Mouse (Mus musculus): ENCODE data around the gene Tmem239. TPM values are rescaled to one million over a fixed set of nuclear protein-coding genes. Genes with fewer than 3 reads are reported as not detected.
"Not testable (repeated sequence)": the region's sequence is repeated elsewhere in the genome, so short reads cannot be mapped to it uniquely, and the experiment has no call there.

The Tmem239 gene
- polyA plus RNA-seq, 1 experiment from 2014 or later, result not detected

DNA sequence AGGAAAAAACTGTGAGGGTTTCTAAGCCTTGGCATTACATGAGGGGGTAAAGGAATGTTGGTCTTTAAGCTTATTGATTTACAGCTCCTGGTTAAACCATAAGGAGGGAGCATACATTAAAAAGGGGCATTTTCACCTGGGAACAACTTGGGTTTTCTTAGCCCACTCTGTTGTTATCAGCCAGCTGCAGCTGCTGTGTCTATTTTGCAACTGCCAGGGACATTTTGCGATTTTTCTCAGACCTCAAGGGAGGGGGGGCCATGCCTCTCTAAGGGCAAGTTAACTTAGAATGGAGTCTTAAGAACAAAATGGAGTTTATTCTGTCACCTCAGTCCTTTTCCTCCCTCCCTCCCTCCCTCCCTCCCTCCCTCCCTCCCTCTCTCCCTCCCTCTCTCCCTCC lies 33.3 kb upstream of the Tmem239 start:
- WGBS (ENCODE audit: insufficient replicate concordance), result 14% methylated on average over 1 of the region's 1 CpGs
- not testable (repeated sequence) for H3K27ac ChIP-seq (ENCODE audit: low read depth); H3K9me3 ChIP-seq (ENCODE audit: low read length); H3K36me3 ChIP-seq (replicated peaks; ENCODE audit: insufficient read depth, low read length); H3K9ac ChIP-seq (replicated peaks); H3K4me3 ChIP-seq (ENCODE audit: low read depth, low read length); H3K27me3 ChIP-seq (ENCODE audit: insufficient read depth, low read length); H3K4me2 ChIP-seq (ENCODE audit: low read depth, low read length); ATAC-seq; H3K4me1 ChIP-seq (ENCODE audit: insufficient read depth); DNase-seq
- peak; percentile 57; the same call in 1 of the 2 replicates for TF ChIP-seq EP300 (IDR thresholded peaks at IDR 0.05; ENCODE audit: low read depth)

DNA sequence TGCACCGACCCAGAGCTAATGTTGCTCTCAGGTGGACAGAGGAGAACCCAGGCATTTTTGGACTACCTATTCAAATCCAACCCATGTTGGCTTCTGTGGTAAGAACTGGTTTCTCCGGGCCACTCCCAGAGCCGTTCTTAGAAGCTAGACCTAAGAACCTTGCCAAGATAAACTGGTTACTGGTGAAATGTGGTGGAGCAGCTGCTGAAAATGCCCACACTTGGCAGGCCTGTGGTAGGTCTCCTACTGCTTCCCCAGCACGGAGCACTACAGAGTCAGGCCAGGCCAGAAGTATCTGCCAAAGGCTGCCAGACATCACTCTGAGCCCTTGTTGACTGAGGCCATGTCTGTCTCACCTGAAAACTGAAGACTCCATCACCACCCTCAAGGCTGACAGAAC lies 31.3 kb upstream of the Tmem239 start:
- DNase-seq (no peak), ATAC-seq (no peak)
- Histone ChIP-seq H3K9me3 (ENCODE audit: low read length) (no peaks in the 10 kb centered on the region), H3K4me1 (ENCODE audit: insufficient read depth) (0 out of 2 replicates have a peak, but pooled peaks cover 3% of the 10 kb centered on the region), H3K27me3 (ENCODE audit: insufficient read depth, low read length) (no peaks in the 10 kb centered on the region), H3K36me3 (replicated peaks; ENCODE audit: insufficient read depth, low read length) (no peaks in the 10 kb centered on the region), H3K27ac (ENCODE audit: low read depth) (no peak overlapping the region), H3K4me3 (ENCODE audit: low read depth, low read length) (no peak overlapping the region), H3K9ac (replicated peaks) (no peak overlapping the region), H3K4me2 (ENCODE audit: low read depth, low read length) (no peak overlapping the region)
- TF ChIP-seq CTCF (IDR thresholded peaks at IDR 0.05; ENCODE audit: low read depth) (0 out of 2 replicates have a peak, but pooled peaks have one; percentile 7), EP300 (IDR thresholded peaks at IDR 0.05; ENCODE audit: low read depth) (no peak)
- 62% methylated on average over 4 of the region's 4 CpGs for WGBS (ENCODE audit: insufficient replicate concordance)

DNA sequence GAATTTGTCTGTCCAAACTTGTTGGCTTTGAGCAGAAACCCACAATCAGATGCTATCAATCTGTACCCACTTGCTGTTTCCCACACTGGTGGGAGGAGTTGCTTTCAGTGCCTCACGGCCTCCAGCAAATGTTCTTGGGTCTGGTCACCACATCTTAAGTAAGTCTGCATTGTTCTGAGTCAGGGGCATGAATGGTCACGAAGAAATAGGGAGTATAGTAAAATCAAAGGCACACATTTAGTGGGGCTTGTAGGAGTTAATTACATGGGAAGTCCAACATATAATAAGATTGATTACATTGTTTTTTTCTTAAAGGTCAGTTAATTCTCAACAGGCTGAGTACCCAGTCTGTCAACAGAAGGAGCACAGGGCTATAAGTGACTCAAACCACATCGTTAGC lies 23.1 kb upstream of the Tmem239 start:
- TF ChIP-seq EP300 (IDR thresholded peaks at IDR 0.05; ENCODE audit: low read depth), result no peak
- TF ChIP-seq CTCF (IDR thresholded peaks at IDR 0.05; ENCODE audit: low read depth), result no peak
- H3K4me1 ChIP-seq (ENCODE audit: insufficient read depth), result no peaks in the 10 kb centered on the region
- ATAC-seq, result no peak
- no peak for DNase-seq
- H3K9me3 ChIP-seq (ENCODE audit: low read length), result no peaks in the 10 kb centered on the region
- no peaks in the 10 kb centered on the region for H3K27me3 ChIP-seq (ENCODE audit: insufficient read depth, low read length)
- H3K27ac ChIP-seq (ENCODE audit: low read depth), result no peak overlapping the region
- WGBS (ENCODE audit: insufficient replicate concordance), result 55% methylated on average over 3 of the region's 3 CpGs
- no peak overlapping the region for H3K9ac ChIP-seq (replicated peaks)
- H3K4me3 ChIP-seq (ENCODE audit: low read depth, low read length), result no peak overlapping the region
- H3K4me2 ChIP-seq (ENCODE audit: low read depth, low read length), result no peak overlapping the region
- H3K36me3 ChIP-seq (replicated peaks; ENCODE audit: insufficient read depth, low read length), result no peaks in the 10 kb centered on the region

DNA sequence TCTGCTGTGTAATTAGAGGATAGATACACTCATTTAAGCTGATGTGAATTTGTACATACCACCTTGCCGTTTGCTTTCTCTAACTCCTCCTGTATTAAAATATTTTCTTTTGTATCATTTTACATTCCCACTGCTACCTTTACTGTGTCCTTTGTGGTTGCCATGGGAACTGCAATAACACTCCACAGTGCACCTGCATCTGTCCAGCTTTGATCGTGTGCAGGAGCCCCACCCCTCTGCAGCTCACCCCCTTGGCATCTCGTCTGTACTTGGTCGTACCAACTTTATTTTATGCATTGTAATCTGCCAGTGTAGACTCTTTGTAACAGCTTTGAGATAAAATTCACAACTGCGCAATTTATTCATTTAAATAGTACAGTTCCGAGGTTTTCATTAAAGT lies 22.4 kb upstream of the Tmem239 start:
- H3K4me3 ChIP-seq (ENCODE audit: low read depth, low read length), result no peak overlapping the region
- H3K9ac ChIP-seq (replicated peaks), result no peak overlapping the region
- H3K27ac ChIP-seq (ENCODE audit: low read depth), result no peak overlapping the region
- DNase-seq (no peak), ATAC-seq (no peak)
- no peaks in the 10 kb centered on the region for H3K27me3 ChIP-seq (ENCODE audit: insufficient read depth, low read length)
- 71% methylated on average over 6 of the region's 6 CpGs for WGBS (ENCODE audit: insufficient replicate concordance)
- no peaks in the 10 kb centered on the region for H3K9me3 ChIP-seq (ENCODE audit: low read length)
- no peaks in the 10 kb centered on the region for H3K36me3 ChIP-seq (replicated peaks; ENCODE audit: insufficient read depth, low read length)
- no peaks in the 10 kb centered on the region for H3K4me1 ChIP-seq (ENCODE audit: insufficient read depth)
- H3K4me2 ChIP-seq (ENCODE audit: low read depth, low read length), result no peak overlapping the region
- TF ChIP-seq CTCF (IDR thresholded peaks at IDR 0.05; ENCODE audit: low read depth), result no peak

DNA sequence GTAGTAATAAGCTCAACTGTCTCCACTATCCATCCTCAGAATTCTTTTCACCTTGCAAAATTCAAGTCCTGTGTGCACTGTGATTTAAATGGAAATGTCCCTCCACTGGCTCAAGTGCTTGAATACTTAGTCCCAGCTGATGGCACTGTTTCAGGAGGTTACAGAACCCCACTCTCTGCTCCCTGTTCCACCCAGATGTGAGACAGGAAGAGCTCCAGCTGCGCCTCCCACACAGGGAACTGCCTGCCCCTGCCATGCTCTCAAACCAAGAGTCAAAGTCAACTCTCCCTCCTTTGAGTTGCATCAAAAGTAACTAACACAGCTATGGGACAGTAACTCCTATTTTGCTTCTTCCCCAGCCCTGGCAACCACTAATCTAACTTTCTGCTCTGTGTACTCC lies 20.1 kb upstream of the Tmem239 start:
- H3K4me2 ChIP-seq (ENCODE audit: low read depth, low read length), result no peak overlapping the region
- DNase-seq (no peak), ATAC-seq (no peak)
- 35% methylated on average over 1 of the region's 1 CpGs for WGBS (ENCODE audit: insufficient replicate concordance)
- no peaks in the 10 kb centered on the region for H3K27me3 ChIP-seq (ENCODE audit: insufficient read depth, low read length)
- no peaks in the 10 kb centered on the region for H3K9me3 ChIP-seq (ENCODE audit: low read length)
- TF ChIP-seq EP300 (IDR thresholded peaks at IDR 0.05; ENCODE audit: low read depth), result no peak
- TF ChIP-seq CTCF (IDR thresholded peaks at IDR 0.05; ENCODE audit: low read depth), result no peak
- H3K36me3 ChIP-seq (replicated peaks; ENCODE audit: insufficient read depth, low read length), result no peaks in the 10 kb centered on the region
- H3K4me1 ChIP-seq (ENCODE audit: insufficient read depth), result no peaks in the 10 kb centered on the region
- H3K9ac ChIP-seq (replicated peaks), result no peak overlapping the region
- no peak overlapping the region for H3K27ac ChIP-seq (ENCODE audit: low read depth)
- H3K4me3 ChIP-seq (ENCODE audit: low read depth, low read length), result no peak overlapping the region

DNA sequence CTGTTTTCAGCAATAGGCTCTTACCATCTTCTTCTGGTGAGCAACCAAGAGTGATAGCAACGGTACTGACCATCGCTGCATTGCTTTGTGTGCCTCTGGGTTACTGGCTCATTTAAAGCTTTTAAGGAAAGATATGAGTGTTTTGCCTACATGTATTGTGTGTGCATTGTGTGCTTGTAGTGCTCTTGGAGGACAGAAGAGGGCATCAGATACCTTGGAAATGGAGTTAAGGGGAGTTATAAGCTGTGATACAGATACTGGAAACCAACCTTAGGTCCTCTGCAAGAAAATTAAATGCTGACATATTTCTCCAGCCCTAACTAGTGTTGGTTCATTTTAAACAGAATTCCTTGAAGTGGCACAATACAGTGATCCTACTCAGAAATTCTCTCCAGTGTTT lies 17.5 kb upstream of the Tmem239 start:
- WGBS (ENCODE audit: insufficient replicate concordance), result 74% methylated on average over 2 of the region's 2 CpGs
- H3K4me3 ChIP-seq (ENCODE audit: low read depth, low read length), result no peak overlapping the region
- H3K4me1 ChIP-seq (ENCODE audit: insufficient read depth), result no peaks in the 10 kb centered on the region
- no peaks in the 10 kb centered on the region for H3K9me3 ChIP-seq (ENCODE audit: low read length)
- no peaks in the 10 kb centered on the region for H3K36me3 ChIP-seq (replicated peaks; ENCODE audit: insufficient read depth, low read length)
- no peak overlapping the region for H3K4me2 ChIP-seq (ENCODE audit: low read depth, low read length)
- no peak overlapping the region for H3K9ac ChIP-seq (replicated peaks)
- no peaks in the 10 kb centered on the region for H3K27me3 ChIP-seq (ENCODE audit: insufficient read depth, low read length)
- TF ChIP-seq CTCF (IDR thresholded peaks at IDR 0.05; ENCODE audit: low read depth) (peak; percentile 61), EP300 (IDR thresholded peaks at IDR 0.05; ENCODE audit: low read depth) (no peak)
- ATAC-seq, result no peak
- no peak overlapping the region for H3K27ac ChIP-seq (ENCODE audit: low read depth)
- no peak for DNase-seq

DNA sequence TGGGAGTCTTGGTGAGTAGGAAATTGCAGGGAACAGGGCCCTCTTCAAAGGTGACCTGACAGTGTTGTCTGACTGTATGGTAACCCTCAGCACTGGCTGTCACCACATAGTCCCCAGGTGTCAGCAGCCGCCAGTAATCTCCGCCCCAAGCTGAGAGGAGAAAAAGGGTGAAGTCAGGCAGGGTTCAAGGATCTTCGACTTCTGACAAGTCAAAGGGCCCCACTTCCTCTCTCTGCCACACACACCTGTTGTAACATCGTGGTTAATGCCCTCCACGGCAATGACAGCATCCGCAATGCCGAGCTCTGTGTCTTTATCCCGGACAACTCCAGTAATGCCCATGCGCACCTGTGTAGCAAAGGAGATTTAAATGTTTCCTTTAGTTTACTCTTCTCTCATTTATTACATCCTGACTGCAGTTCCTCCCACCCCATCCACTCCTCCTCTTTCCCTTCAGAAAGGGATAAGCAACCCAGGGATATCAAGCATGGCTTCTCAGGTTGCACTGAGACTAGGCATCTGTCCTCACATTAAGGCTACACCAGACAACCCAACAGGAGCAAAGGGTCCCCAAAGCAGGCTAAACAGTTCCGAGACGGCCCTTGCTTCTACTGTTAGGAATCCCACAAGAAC lies 15.2 kb upstream of the Tmem239 start:
- Histone ChIP-seq H3K9ac (replicated peaks) (no peak overlapping the region), H3K27me3 (ENCODE audit: insufficient read depth, low read length) (no peaks in the 10 kb centered on the region), H3K27ac (ENCODE audit: low read depth) (no peak overlapping the region), H3K9me3 (ENCODE audit: low read length) (no peaks in the 10 kb centered on the region), H3K4me1 (ENCODE audit: insufficient read depth) (no peaks in the 10 kb centered on the region), H3K4me3 (ENCODE audit: low read depth, low read length) (no peak overlapping the region), H3K36me3 (replicated peaks; ENCODE audit: insufficient read depth, low read length) (no peaks in the 10 kb centered on the region), H3K4me2 (ENCODE audit: low read depth, low read length) (no peak overlapping the region)
- TF ChIP-seq CTCF (IDR thresholded peaks at IDR 0.05; ENCODE audit: low read depth) (no peak), EP300 (IDR thresholded peaks at IDR 0.05; ENCODE audit: low read depth) (no peak)
- WGBS (ENCODE audit: insufficient replicate concordance), result 75% methylated on average over 11 of the region's 11 CpGs
- DNase-seq (no peak), ATAC-seq (no peak)

Measured in liver, postnatal 0 days (tissue).